Mouse (Mus musculus) neural tube, embryonic 11.5 days (tissue): ENCODE measurements around the gene Tefm. TPM values are rescaled to one million over a fixed set of nuclear protein-coding genes. Genes with fewer than 3 reads are reported as not detected.
"Not testable (repeated sequence)": the region's sequence is repeated elsewhere in the genome, so short reads cannot be mapped to it uniquely, and the experiment has no call there.

Experiments
- ATAC-seq: fragments of 200-750 bp; cut with Nextera tagmentation; 2 replicates; pipeline ENCODE4 v1.8.0; 2017; ENCODE audit warnings: moderate number of reproducible peaks, mild to moderate bottlenecking, moderate TSS enrichment, moderate library complexity; ENCODE audit not compliant: insufficient read depth, low FRiP score, low TSS enrichment
- DNase-seq: peaks from one replicate; pipeline ENCODE4 v3.0.0-alpha.2; 2015; ENCODE audit warnings: low spot score
- H3K27ac ChIP-seq: fragments of 300-500 bp; sonication (generic); 2 replicates; pipeline ENCODE4 v1.5.1; 2014; ENCODE audit warnings: low read depth, mild to moderate bottlenecking, low read length
- H3K27me3 ChIP-seq: fragments of 300-500 bp; sonication (generic); 2 replicates; pipeline ENCODE4 v1.6.1; 2014; ENCODE audit warnings: mild to moderate bottlenecking, low read length, mixed read lengths; ENCODE audit not compliant: control insufficient read depth, insufficient read depth
- H3K36me3 ChIP-seq: fragments of 300-500 bp; sonication (generic); 2 replicates; pipeline ENCODE4 v1.6.1; 2014; ENCODE audit warnings: mild to moderate bottlenecking, low read length, moderate library complexity, mixed read lengths; ENCODE audit not compliant: control insufficient read depth, insufficient read depth
- H3K4me1 ChIP-seq: fragments of 300-500 bp; sonication (generic); 2 replicates; pipeline ENCODE4 v1.6.1; 2014; ENCODE audit warnings: low read length, mixed read lengths; ENCODE audit not compliant: control insufficient read depth, insufficient read depth
- H3K4me2 ChIP-seq: fragments of 300-500 bp; sonication (generic); 2 replicates; pipeline ENCODE4 v1.6.1; 2014; ENCODE audit warnings: low read depth, mild to moderate bottlenecking, moderate library complexity
- H3K4me3 ChIP-seq: fragments of 300-500 bp; sonication (generic); 2 replicates; pipeline ENCODE4 v1.5.1; 2014; ENCODE audit warnings: low read depth, low read length
- H3K9ac ChIP-seq: fragments of 300-500 bp; sonication (generic); 2 replicates; pipeline ENCODE4 v1.6.1; 2014; ENCODE audit warnings: mild to moderate bottlenecking, low read length
- H3K9me3 ChIP-seq: fragments of 300-500 bp; sonication (generic); 2 replicates; pipeline ENCODE4 v1.6.1; 2016; ENCODE audit warnings: low read length; ENCODE audit not compliant: control insufficient read depth
- WGBS: fragments of 180-500 bp; shearing (Covaris S2); extraction: QIAGEN DNeasy Blood & Tissue Kit; methylation state at CpG from one replicate; pipeline ENCODE4 v1.1.7; 2014; 5-methylcytosine and 5-hydroxymethylcytosine counted together
- polyA plus RNA-seq: library from polyadenylated mRNA; unstranded; fragments of >200 nt; fragmentation: Nextera tagmentation; extraction: Ambion mirVana; gene quantifications from 2 replicates; pipeline ENCODE4 v1.2.1, GENCODE M21; 2014

The Tefm gene
- polyA plus RNA-seq, 1 experiment from 2014 or later, result 28.5 TPM

- ATAC-seq (no peak), DNase-seq (no peak)
- Histone ChIP-seq H3K4me1 (no peaks in the 10 kb centered on the region), H3K4me3 (no peak overlapping the region), H3K27me3 (peaks cover 25% of the 10 kb centered on the region), H3K36me3 (no peaks in the 10 kb centered on the region), H3K4me2 (no peak overlapping the region), H3K9ac (no peak overlapping the region), H3K9me3 (no peaks in the 10 kb centered on the region), H3K27ac (no peak overlapping the region)
- WGBS, result 54% methylated on average over 2 of the region's 2 CpGs
These were observed 9.6 kb upstream of the Tefm start for GRCm38 (mm10) chr11:80151541-80151940.

GRCm38 (mm10) chr11:80150566-80150965 is 8.6 kb upstream of the Tefm start:
- ATAC-seq, result no peak
- no peaks in the 10 kb centered on the region for H3K36me3 ChIP-seq

DNA sequence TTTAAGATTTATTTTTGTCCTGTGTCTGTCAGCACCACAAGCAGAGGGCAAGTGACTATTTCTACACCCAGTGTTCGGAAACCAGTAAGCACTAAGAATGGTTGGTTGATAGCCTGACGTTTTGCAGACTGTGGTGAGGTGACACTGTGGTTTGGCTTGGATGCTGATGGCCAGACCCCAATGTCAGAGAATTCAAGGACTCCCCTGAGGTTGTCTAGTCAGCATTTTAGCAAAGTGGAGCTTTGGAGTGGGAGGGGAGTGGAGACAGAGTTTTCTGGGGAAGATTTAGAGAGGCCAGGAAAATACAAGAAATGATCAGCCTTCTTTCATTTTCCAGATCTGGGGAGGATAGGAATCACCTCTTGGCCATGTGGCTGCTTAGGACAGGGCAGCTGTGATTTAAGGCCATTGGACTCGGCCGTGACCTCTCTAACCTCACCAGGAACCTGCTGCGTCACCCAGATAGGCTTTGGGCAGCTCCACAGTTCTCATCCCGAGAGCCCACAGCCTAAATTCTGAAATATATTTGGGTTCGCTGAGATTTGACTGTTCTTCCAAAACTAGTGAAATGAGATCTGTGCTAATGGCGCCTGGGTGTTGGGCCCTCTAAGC is 7.5 kb upstream of the Tefm start:
- WGBS, result 76% methylated on average over 8 of the region's 8 CpGs
- Histone ChIP-seq H3K4me1 (no peaks in the 10 kb centered on the region; the same call in 1 of the 2 replicates), H3K27ac (no peak overlapping the region), H3K4me2 (no peak overlapping the region), H3K27me3 (peaks cover 15% of the 10 kb centered on the region), H3K9me3 (no peaks in the 10 kb centered on the region), H3K4me3 (no peak overlapping the region), H3K9ac (no peak overlapping the region), H3K36me3 (no peaks in the 10 kb centered on the region)
- ATAC-seq (no peak), DNase-seq (no peak)

More at GRCm38 (mm10) chr11:80150566-80150965, 8.6 kb upstream of the Tefm start:
- Histone ChIP-seq H3K27me3 (peaks cover 21% of the 10 kb centered on the region), H3K4me3 (no peak overlapping the region), H3K27ac (no peak overlapping the region), H3K4me2 (no peak overlapping the region), H3K9ac (no peak overlapping the region), H3K9me3 (no peaks in the 10 kb centered on the region), H3K4me1 (no peaks in the 10 kb centered on the region; the same call in 1 of the 2 replicates)
- DNase-seq, result no peak
- 86% methylated on average over 5 of the region's 5 CpGs for WGBS

DNA sequence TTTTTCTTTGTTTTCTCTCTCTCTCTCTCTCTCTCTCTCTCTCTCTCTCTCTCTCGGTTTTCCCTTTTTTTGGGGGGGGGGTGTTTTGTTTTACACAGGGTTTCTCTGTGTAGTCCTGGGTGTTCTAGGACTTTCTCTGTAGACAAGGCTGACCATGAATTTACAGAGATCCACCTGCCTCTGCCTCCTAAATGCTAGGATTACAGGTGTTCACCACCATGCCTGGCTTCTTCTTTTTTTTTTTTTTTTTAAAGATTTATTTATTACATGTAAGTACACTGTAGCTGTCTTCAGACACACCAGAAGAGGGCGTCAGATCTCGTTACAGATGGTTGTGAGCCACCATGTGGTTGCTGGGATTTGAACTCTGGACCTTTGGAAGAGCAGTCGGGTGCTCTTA is 7.0 kb upstream of the Tefm start:
- H3K27ac ChIP-seq, H3K27me3 ChIP-seq, ATAC-seq, H3K4me2 ChIP-seq, H3K9ac ChIP-seq, H3K9me3 ChIP-seq, H3K4me3 ChIP-seq, H3K4me1 ChIP-seq, H3K36me3 ChIP-seq, DNase-seq: not testable (repeated sequence)
- 50% methylated on average over 1 of the region's 4 CpGs for WGBS

DNA sequence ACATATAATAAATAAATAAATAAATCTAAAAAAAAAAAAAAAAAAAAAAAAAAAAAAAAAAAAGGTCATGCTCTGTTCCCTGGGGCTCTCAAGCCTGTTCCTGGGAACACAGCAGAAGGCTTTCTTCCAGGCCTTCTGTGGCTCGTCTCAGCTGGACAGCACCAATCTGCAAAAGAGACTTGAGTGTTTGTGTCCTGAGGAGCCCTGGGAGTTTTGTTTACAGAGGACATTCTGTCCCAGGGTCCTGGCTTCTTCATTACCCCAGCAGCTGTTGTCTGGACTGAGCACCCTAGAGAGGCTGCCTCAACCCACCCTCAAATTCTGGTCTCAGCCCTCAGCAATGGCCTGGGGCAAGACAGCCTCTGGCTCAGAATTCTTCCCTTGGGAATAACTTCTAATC is 6.3 kb upstream of the Tefm start:
- Histone ChIP-seq H3K4me2 (no peak overlapping the region), H3K9ac (no peak overlapping the region), H3K27me3 (peaks cover 3% of the 10 kb centered on the region; the same call in 1 of the 2 replicates), H3K27ac (no peak overlapping the region), H3K4me3 (no peak overlapping the region), H3K36me3 (no peaks in the 10 kb centered on the region), H3K4me1 (no peaks in the 10 kb centered on the region; the same call in 1 of the 2 replicates), H3K9me3 (no peaks in the 10 kb centered on the region)
- no peak for DNase-seq
- no peak for ATAC-seq
- WGBS, result 37% methylated on average over 1 of the region's 1 CpGs

- Histone ChIP-seq H3K36me3 (no peaks in the 10 kb centered on the region), H3K27ac (no peak overlapping the region), H3K9me3 (no peaks in the 10 kb centered on the region), H3K4me2 (no peak overlapping the region), H3K4me1 (no peaks in the 10 kb centered on the region; the same call in 1 of the 2 replicates), H3K9ac (no peak overlapping the region), H3K27me3 (no peaks in the 10 kb centered on the region), H3K4me3 (no peak overlapping the region)
- no peak for ATAC-seq
- no peak for DNase-seq
- 76% methylated on average over 6 of the region's 6 CpGs for whole genome bisulfite sequencing
These were observed 5.8 kb upstream of the Tefm start for GRCm38 (mm10) chr11:80147748-80148147.

GRCm38 (mm10) chr11:80145787-80146275 is 3.9 kb upstream of the Tefm start:
- ATAC-seq, result no peak
- H3K27me3 ChIP-seq, result no peaks in the 10 kb centered on the region

DNA sequence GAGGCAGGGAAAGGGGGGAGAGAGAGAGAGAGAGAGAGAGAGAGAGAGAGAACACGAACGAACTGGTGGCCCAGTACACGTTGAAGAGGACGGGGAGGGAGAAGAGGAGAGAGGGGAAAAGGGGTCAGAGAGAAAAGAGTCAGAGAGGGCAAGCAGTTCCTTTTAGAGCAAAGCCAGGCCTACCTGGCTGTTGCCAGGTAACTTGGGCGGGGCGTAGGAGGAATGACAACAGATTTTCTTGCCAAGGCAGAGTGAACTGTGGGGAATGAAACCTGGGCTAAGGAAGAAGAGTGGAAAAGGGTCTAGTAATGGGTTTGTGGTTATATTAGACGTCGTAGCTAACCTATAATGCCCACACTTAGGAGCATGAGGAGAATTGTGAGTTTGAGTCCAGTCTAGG is 897 bp upstream of the Tefm start:
- Histone ChIP-seq H3K27ac (no peak overlapping the region), H3K9me3 (no peaks in the 10 kb centered on the region), H3K4me1 (peaks cover 2% of the 10 kb centered on the region; the same call in 1 of the 2 replicates), H3K4me2 (peak overlapping the region; percentile 78), H3K9ac (peak overlapping the region; percentile 22), H3K4me3 (no peak overlapping the region), H3K27me3 (no peaks in the 10 kb centered on the region), H3K36me3 (no peaks in the 10 kb centered on the region)
- 50% methylated on average over 8 of the region's 8 CpGs for WGBS
- no peak for DNase-seq
- ATAC-seq, result no peak

More at GRCm38 (mm10) chr11:80145787-80146275, 3.9 kb upstream of the Tefm start:
- Histone ChIP-seq H3K9ac (no peak overlapping the region), H3K4me1 (peaks cover 2% of the 10 kb centered on the region; the same call in 1 of the 2 replicates), H3K4me3 (no peak overlapping the region), H3K9me3 (no peaks in the 10 kb centered on the region), H3K4me2 (no peak overlapping the region), H3K27ac (no peak overlapping the region), H3K36me3 (no peaks in the 10 kb centered on the region)
- WGBS, result 47% methylated on average over 10 of the region's 10 CpGs
- DNase-seq, result no peak

- Histone ChIP-seq H3K27ac (no peak overlapping the region), H3K4me1 (peaks cover 2% of the 10 kb centered on the region; the same call in 1 of the 2 replicates), H3K27me3 (no peaks in the 10 kb centered on the region), H3K4me2 (no peak overlapping the region), H3K4me3 (no peak overlapping the region), H3K9ac (no peak overlapping the region), H3K9me3 (no peaks in the 10 kb centered on the region), H3K36me3 (peaks cover 6% of the 10 kb centered on the region)
- no peak for DNase-seq
- no peak for ATAC-seq
- 92% methylated on average over 5 of the region's 5 CpGs for WGBS
These were observed 4.2 kb downstream of the Tefm start for GRCm38 (mm10) chr11:80137773-80138172.
